Mouse (Mus musculus): ENCODE data around the gene Sympk. TPM values are rescaled to one million over a fixed set of nuclear protein-coding genes. Genes with fewer than 3 reads are reported as not detected.

Gene Sympk
- total and polyA plus RNA-seq, 2 experiments from 2014 or later = 16.7 to 68.8 TPM

GRCm38 (mm10) chr7:19076586-19076991 is 52.4 kb downstream of the Sympk start:
- under 1% methylated on average over 22 of the region's 22 CpGs for WGBS
- Histone ChIP-seq H3K4me3 (ENCODE audit: low read depth, low read length) (peak overlapping the region; percentile 92), H3K27ac (ENCODE audit: low read depth) (peak overlapping the region; percentile 97), H3K4me1 (ENCODE audit: control insufficient read depth, insufficient read depth) (peaks cover 25% of the 10 kb centered on the region), H3K4me2 (ENCODE audit: low read depth, low read length) (peak overlapping the region; percentile 91), H3K27me3 (ENCODE audit: control insufficient read depth, insufficient read depth, low read length) (no peaks in the 10 kb centered on the region), H3K36me3 (replicated peaks; ENCODE audit: control insufficient read depth, insufficient read depth, low read length) (peaks cover 38% of the 10 kb centered on the region), H3K9me3 (replicated peaks; ENCODE audit: control insufficient read depth, low read length) (no peaks in the 10 kb centered on the region), H3K9ac (replicated peaks; ENCODE audit: low read depth, low read length) (peak overlapping the region; percentile 99)
- DNase-seq (ENCODE audit: low spot score) (no peak), ATAC-seq (ENCODE audit: insufficient read depth, low read depth) (no peak; the same call in none of the 2 replicates)
- TF ChIP-seq CTCF (IDR thresholded peaks at IDR 0.05; ENCODE audit: low read depth) = no peak
- TF ChIP-seq EP300 (IDR thresholded peaks at IDR 0.05; ENCODE audit: low read depth) = no peak

- H3K4me1 ChIP-seq (ENCODE audit: control insufficient read depth, insufficient read depth) = peaks cover 36% of the 10 kb centered on the region
Observed at GRCm38 (mm10) chr7:19077761-19078160, 53.6 kb downstream of the Sympk start.

GRCm38 (mm10) chr7:19078732-19079131 is 54.6 kb downstream of the Sympk start:
- ATAC-seq (ENCODE audit: insufficient read depth, low read depth) (no peak), DNase-seq (ENCODE audit: low spot score) (no peak)
- TF ChIP-seq CTCF (IDR thresholded peaks at IDR 0.05; ENCODE audit: low read depth) (no peak), EP300 (IDR thresholded peaks at IDR 0.05; ENCODE audit: low read depth) (no peak)
- Histone ChIP-seq H3K9me3 (replicated peaks; ENCODE audit: control insufficient read depth, low read length) (no peaks in the 10 kb centered on the region), H3K36me3 (replicated peaks; ENCODE audit: control insufficient read depth, insufficient read depth, low read length) (peaks cover 52% of the 10 kb centered on the region), H3K4me2 (ENCODE audit: low read depth, low read length) (no peak overlapping the region), H3K27me3 (ENCODE audit: control insufficient read depth, insufficient read depth, low read length) (no peaks in the 10 kb centered on the region), H3K27ac (ENCODE audit: low read depth) (no peak overlapping the region), H3K4me3 (ENCODE audit: low read depth, low read length) (no peak overlapping the region), H3K9ac (replicated peaks; ENCODE audit: low read depth, low read length) (no peak overlapping the region), H3K4me1 (ENCODE audit: control insufficient read depth, insufficient read depth) (peaks cover 41% of the 10 kb centered on the region)
- WGBS = 55% methylated on average over 3 of the region's 3 CpGs

More at GRCm38 (mm10) chr7:19077761-19078160, 53.6 kb downstream of the Sympk start:
- DNase-seq (ENCODE audit: low spot score) (no peak), ATAC-seq (ENCODE audit: insufficient read depth, low read depth) (no peak)
- Histone ChIP-seq H3K4me2 (ENCODE audit: low read depth, low read length) (peak overlapping the region; percentile 91), H3K4me3 (ENCODE audit: low read depth, low read length) (peak overlapping the region; percentile 92; the same call in 1 of the 2 replicates), H3K27me3 (ENCODE audit: control insufficient read depth, insufficient read depth, low read length) (no peaks in the 10 kb centered on the region), H3K36me3 (replicated peaks; ENCODE audit: control insufficient read depth, insufficient read depth, low read length) (peaks cover 49% of the 10 kb centered on the region), H3K9ac (replicated peaks; ENCODE audit: low read depth, low read length) (no peak overlapping the region), H3K27ac (ENCODE audit: low read depth) (peak overlapping the region; percentile 97; the same call in 1 of the 2 replicates), H3K9me3 (replicated peaks; ENCODE audit: control insufficient read depth, low read length) (no peaks in the 10 kb centered on the region)
- 56% methylated on average over 14 of the region's 14 CpGs for WGBS
- TF ChIP-seq EP300 (IDR thresholded peaks at IDR 0.05; ENCODE audit: low read depth) (no peak), CTCF (IDR thresholded peaks at IDR 0.05; ENCODE audit: low read depth) (no peak)

GRCm38 (mm10) chr7:19080451-19080950 is 56.3 kb downstream of the Sympk start:
- H3K4me1 ChIP-seq (ENCODE audit: control insufficient read depth, insufficient read depth) = peaks cover 51% of the 10 kb centered on the region
- no peak overlapping the region for H3K27ac ChIP-seq (ENCODE audit: low read depth)
- no peak overlapping the region for H3K4me3 ChIP-seq (ENCODE audit: low read depth, low read length)
- 86% methylated on average over 18 of the region's 19 CpGs for WGBS
- H3K9me3 ChIP-seq (replicated peaks; ENCODE audit: control insufficient read depth, low read length) = no peaks in the 10 kb centered on the region
- no peak for DNase-seq (ENCODE audit: low spot score)
- H3K9ac ChIP-seq (replicated peaks; ENCODE audit: low read depth, low read length) = no peak overlapping the region
- no peak for ATAC-seq (ENCODE audit: insufficient read depth, low read depth)
- H3K27me3 ChIP-seq (ENCODE audit: control insufficient read depth, insufficient read depth, low read length) = no peaks in the 10 kb centered on the region
- H3K4me2 ChIP-seq (ENCODE audit: low read depth, low read length) = no peak overlapping the region
- TF ChIP-seq EP300 (IDR thresholded peaks at IDR 0.05; ENCODE audit: low read depth) = no peak
- TF ChIP-seq CTCF (IDR thresholded peaks at IDR 0.05; ENCODE audit: low read depth) = no peak
- peaks cover 52% of the 10 kb centered on the region for H3K36me3 ChIP-seq (replicated peaks; ENCODE audit: control insufficient read depth, insufficient read depth, low read length)

- Histone ChIP-seq H3K9me3 (replicated peaks; ENCODE audit: control insufficient read depth, low read length) (no peaks in the 10 kb centered on the region), H3K4me2 (ENCODE audit: low read depth, low read length) (no peak overlapping the region), H3K36me3 (replicated peaks; ENCODE audit: control insufficient read depth, insufficient read depth, low read length) (peaks cover 53% of the 10 kb centered on the region), H3K9ac (replicated peaks; ENCODE audit: low read depth, low read length) (0 out of 2 replicates have a peak overlapping the region, but pooled peaks have one; percentile 69), H3K4me1 (ENCODE audit: control insufficient read depth, insufficient read depth) (peaks cover 59% of the 10 kb centered on the region), H3K27ac (ENCODE audit: low read depth) (peak overlapping the region; percentile 95), H3K27me3 (ENCODE audit: control insufficient read depth, insufficient read depth, low read length) (no peaks in the 10 kb centered on the region), H3K4me3 (ENCODE audit: low read depth, low read length) (no peak overlapping the region)
- 83% methylated on average over 4 of the region's 4 CpGs for WGBS
- DNase-seq (ENCODE audit: low spot score) (no peak), ATAC-seq (ENCODE audit: insufficient read depth, low read depth) (no peak)
- TF ChIP-seq CTCF (IDR thresholded peaks at IDR 0.05; ENCODE audit: low read depth) = no peak
- no peak for TF ChIP-seq EP300 (IDR thresholded peaks at IDR 0.05; ENCODE audit: low read depth)
Observed at GRCm38 (mm10) chr7:19082171-19082570, 58.0 kb downstream of the Sympk start.

- Histone ChIP-seq H3K9me3 (replicated peaks; ENCODE audit: control insufficient read depth, low read length) (no peaks in the 10 kb centered on the region), H3K4me1 (ENCODE audit: control insufficient read depth, insufficient read depth) (peaks cover 50% of the 10 kb centered on the region), H3K36me3 (replicated peaks; ENCODE audit: control insufficient read depth, insufficient read depth, low read length) (peaks cover 59% of the 10 kb centered on the region), H3K27me3 (ENCODE audit: control insufficient read depth, insufficient read depth, low read length) (no peaks in the 10 kb centered on the region), H3K27ac (ENCODE audit: low read depth) (peak overlapping the region; percentile 95), H3K9ac (replicated peaks; ENCODE audit: low read depth, low read length) (peak overlapping the region; percentile 69), H3K4me2 (ENCODE audit: low read depth, low read length) (peak overlapping the region; percentile 78), H3K4me3 (ENCODE audit: low read depth, low read length) (peak overlapping the region; percentile 62)
- ATAC-seq (ENCODE audit: insufficient read depth, low read depth) (peak; percentile 80), DNase-seq (ENCODE audit: low spot score) (peak; percentile 84)
- TF ChIP-seq CTCF (IDR thresholded peaks at IDR 0.05; ENCODE audit: low read depth) = no peak
- TF ChIP-seq EP300 (IDR thresholded peaks at IDR 0.05; ENCODE audit: low read depth) = no peak
- 15% methylated on average over 6 of the region's 6 CpGs for WGBS
Observed at GRCm38 (mm10) chr7:19083096-19083495, 58.9 kb downstream of the Sympk start.

Measured in heart, postnatal 0 days (tissue).